Mouse (Mus musculus) gastrocnemius, postnatal 10 days (tissue): ENCODE measurements around the gene 4921504E06Rik. TPM values are rescaled to one million over a fixed set of nuclear protein-coding genes. Genes with fewer than 3 reads are reported as not detected.

Experiments
- DNase-seq: peaks from one replicate; pipeline ENCODE4 v3.0.0; 2021; ENCODE audit warnings: mixed read lengths
- total RNA-seq, 2 experiments: library from RNA; stranded (reverse); gene quantifications; 2 replicates each; pipeline ENCODE4 v1.2.3; 2021

4921504E06Rik gene
- total RNA-seq, 2 experiments from 2014 or later: not detected

GRCm38 (mm10) chr2:19505744-19506143, 48.0 kb downstream of the 4921504E06Rik start:
- DNase-seq: no peak

- DNase-seq: no peak
These were observed 63.5 kb downstream of the 4921504E06Rik start for GRCm38 (mm10) chr2:19490262-19490661.

- DNase-seq: no peak
These were observed 91.8 kb downstream of the 4921504E06Rik start for GRCm38 (mm10) chr2:19461940-19462339.

- DNase-seq: no peak
These were observed 94.9 kb downstream of the 4921504E06Rik start for GRCm38 (mm10) chr2:19458785-19459184.

GRCm38 (mm10) chr2:19455857-19456482, 97.7 kb downstream of the 4921504E06Rik start:
- no peak for DNase-seq

- no peak for DNase-seq
These were observed 98.5 kb downstream of the 4921504E06Rik start for GRCm38 (mm10) chr2:19455228-19455627.

- DNase-seq: no peak
These were observed 101.1 kb downstream of the 4921504E06Rik start for GRCm38 (mm10) chr2:19452531-19453055.

GRCm38 (mm10) chr2:19449308-19449707, 104.4 kb downstream of the 4921504E06Rik start:
- DNase-seq: no peak

- DNase-seq: no peak
These were observed 105.5 kb downstream of the 4921504E06Rik start for GRCm38 (mm10) chr2:19448042-19448700.

- DNase-seq: no peak
These were observed 107.0 kb downstream of the 4921504E06Rik start for GRCm38 (mm10) chr2:19446746-19447145.

GRCm38 (mm10) chr2:19445871-19446501, 107.7 kb downstream of the 4921504E06Rik start:
- no peak for DNase-seq

GRCm38 (mm10) chr2:19444931-19445831, 108.5 kb downstream of the 4921504E06Rik start, which contains the start of gene Ptf1a:
TSS of gene Ptf1a (plus strand) at chr2:19445663.
- DNase-seq: no peak

- no peak for DNase-seq
These were observed 109.4 kb downstream of the 4921504E06Rik start for GRCm38 (mm10) chr2:19444346-19444745.

GRCm38 (mm10) chr2:19431614-19432323, 121.9 kb downstream of the 4921504E06Rik start:
- no peak for DNase-seq

GRCm38 (mm10) chr2:19431186-19431585, 122.5 kb downstream of the 4921504E06Rik start:
- no peak for DNase-seq

- DNase-seq: no peak
These were observed 123.0 kb downstream of the 4921504E06Rik start for GRCm38 (mm10) chr2:19430746-19431145.

GRCm38 (mm10) chr2:19429691-19430690, 123.7 kb downstream of the 4921504E06Rik start:
- no peak for DNase-seq

- DNase-seq: peak; percentile 29
These were observed 124.7 kb downstream of the 4921504E06Rik start for GRCm38 (mm10) chr2:19429031-19429430.

GRCm38 (mm10) chr2:19423086-19423485, 130.6 kb downstream of the 4921504E06Rik start:
- no peak for DNase-seq

GRCm38 (mm10) chr2:19422226-19422625, 131.5 kb downstream of the 4921504E06Rik start:
- DNase-seq: no peak
